Mouse (Mus musculus): Measurements from ENCODE around the gene Gm5129.
"Not testable (repeated sequence)": the region's sequence is repeated elsewhere in the genome, so short reads cannot be mapped to it uniquely, and the experiment has no call there.

Gm5129 gene

GRCm38 (mm10) chr5:29735557-29736061 is at the start of gene Gm5129, which contains the start of gene Dnajb6:
Gene Gm5129 (minus strand): TSS chr5:29735936.
Gene Dnajb6 (plus strand): TSS chr5:29735688.
- peak; percentile 91 for DNase-seq (ENCODE audit: low spot score)

- not testable (repeated sequence) for DNase-seq (ENCODE audit: low spot score)
Measured at GRCm38 (mm10) chr5:29784906-29785305, 49.2 kb upstream of the Gm5129 start.

DNA sequence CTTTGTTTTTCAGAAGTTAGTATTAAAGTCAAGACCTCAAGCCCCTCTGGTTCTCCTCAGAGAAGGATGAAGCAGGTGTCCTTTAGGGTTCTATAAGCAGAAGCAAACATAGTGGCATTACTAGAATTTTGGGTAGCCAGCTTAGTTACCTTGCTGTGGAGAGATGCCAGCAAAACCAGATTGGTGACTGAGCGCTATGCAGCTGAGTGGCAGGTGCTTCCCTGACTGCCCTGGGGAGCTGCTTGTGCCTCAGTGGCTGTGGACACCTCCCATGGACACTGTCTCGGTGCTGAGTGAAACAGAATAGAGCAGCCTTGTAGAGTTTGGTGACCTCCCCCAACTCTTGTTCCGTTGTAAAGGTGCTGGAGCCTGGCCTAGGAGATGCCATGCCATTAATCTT is 46.5 kb upstream of the Gm5129 start:
- DNase-seq (ENCODE audit: low spot score), result no peak

- DNase-seq (ENCODE audit: low spot score), result not testable (repeated sequence)
Measured at GRCm38 (mm10) chr5:29779733-29780132, 44.0 kb upstream of the Gm5129 start.

DNA sequence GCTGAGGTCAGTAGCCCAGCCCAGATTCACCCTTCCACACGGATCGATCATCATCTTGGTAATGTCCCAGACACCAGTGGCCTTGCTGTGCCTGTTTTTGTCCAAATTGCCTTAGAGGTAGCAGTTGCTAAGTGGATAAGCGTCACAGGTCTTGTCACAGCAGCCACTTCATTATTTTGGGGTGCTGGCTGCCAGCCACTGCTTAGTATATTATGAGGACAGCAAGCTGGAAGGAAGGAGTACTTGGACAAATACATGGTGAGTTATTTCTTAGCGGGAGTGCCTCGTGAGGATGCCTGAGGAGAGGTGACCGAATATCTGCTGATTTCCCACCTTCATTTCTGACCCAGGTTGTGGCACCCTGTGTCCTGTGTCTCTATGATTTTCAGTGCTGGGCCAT is 42.3 kb upstream of the Gm5129 start:
- no peak for DNase-seq (ENCODE audit: low spot score)

DNA sequence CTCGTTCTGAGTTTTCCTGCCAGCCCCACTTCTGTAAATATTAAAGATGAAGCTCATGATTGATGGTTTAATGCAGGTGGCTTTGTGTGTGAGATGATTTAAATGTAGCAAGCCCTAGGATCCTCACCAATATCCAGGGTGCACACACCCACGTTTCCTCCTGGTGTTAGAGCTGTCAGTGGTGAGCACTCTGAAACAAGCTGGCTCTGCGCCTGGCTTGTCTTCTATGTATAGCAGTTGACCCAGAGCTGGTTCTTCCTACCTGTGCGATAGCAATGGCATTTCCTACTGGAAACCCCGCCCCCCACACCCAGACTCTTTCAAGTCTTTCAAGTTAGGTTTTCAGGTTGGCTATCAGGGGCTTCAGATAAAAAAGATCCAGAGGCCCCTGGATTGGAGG is 39.7 kb upstream of the Gm5129 start:
- no peak for DNase-seq (ENCODE audit: low spot score)

DNA sequence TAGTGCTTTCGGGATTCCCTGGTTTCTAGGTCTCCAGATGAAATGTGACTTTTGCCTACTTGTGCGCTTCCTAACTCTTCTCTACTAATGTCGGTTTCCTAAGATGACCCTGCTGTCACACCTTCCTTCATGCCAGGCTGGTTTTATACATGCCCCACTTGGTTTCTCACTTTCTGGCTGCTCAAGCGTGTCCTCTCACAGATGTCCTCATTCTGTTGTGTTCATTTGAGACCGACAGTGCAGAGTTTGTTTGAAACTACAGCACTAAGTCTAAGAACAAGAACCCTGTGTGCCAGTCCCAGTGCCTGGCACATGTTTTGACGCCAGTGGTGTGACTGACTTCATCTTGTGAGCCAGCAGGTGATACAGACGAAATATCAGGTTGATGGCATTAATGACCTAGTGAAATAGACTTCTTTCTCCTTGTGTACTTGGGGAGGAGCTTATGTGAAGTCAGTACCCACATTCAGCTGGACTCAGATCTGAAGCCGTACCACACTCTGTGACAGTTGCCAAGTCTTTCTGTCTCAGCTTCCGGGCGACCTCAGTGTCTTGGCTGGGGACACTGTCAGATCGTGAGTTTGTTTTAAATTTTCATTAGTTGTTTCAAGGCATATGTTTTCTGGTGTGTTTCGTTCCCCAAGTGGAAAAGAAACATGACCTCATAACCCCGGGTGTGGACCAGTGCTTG is 37.9 kb upstream of the Gm5129 start:
- DNase-seq (ENCODE audit: low spot score), result no peak

- no peak for DNase-seq (ENCODE audit: low spot score)
Measured at GRCm38 (mm10) chr5:29772651-29773330, 37.1 kb upstream of the Gm5129 start.

GRCm38 (mm10) chr5:29772038-29772437 is 36.3 kb upstream of the Gm5129 start:
- no peak for DNase-seq (ENCODE audit: low spot score)

GRCm38 (mm10) chr5:29770935-29771334 is 35.2 kb upstream of the Gm5129 start:
- no peak for DNase-seq (ENCODE audit: low spot score)

- no peak for DNase-seq (ENCODE audit: low spot score)
Measured at GRCm38 (mm10) chr5:29759318-29759717, 23.6 kb upstream of the Gm5129 start.

GRCm38 (mm10) chr5:29752894-29753293 is 17.2 kb upstream of the Gm5129 start:
- no peak for DNase-seq (ENCODE audit: low spot score)

- DNase-seq (ENCODE audit: low spot score), result no peak
Measured at GRCm38 (mm10) chr5:29751306-29751705, 15.6 kb upstream of the Gm5129 start.

GRCm38 (mm10) chr5:29747661-29748060 is 11.9 kb upstream of the Gm5129 start:
- DNase-seq (ENCODE audit: low spot score), result no peak

- DNase-seq (ENCODE audit: low spot score), result no peak
Measured at GRCm38 (mm10) chr5:29741093-29741492, 5.4 kb upstream of the Gm5129 start.

DNA sequence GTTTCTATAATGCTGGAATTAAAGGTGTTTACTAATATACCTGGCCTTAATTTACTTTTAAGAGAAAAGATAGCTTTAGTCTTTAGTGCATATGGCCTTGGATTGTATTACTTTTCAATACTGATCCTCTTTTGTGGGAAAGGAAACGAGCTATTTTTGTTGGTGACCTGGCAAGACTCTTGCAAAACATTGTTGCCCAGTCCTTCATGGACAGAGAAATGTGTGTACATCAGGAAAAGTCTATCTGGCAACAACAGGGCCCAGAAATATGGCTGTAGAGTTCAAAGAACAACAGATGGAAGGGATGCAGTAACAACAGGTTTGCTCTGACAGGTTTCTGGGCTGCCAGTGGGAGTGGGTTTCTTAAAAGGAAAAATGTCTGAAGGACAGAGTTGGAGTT is 4.9 kb upstream of the Gm5129 start:
- DNase-seq (ENCODE audit: low spot score), result no peak

DNA sequence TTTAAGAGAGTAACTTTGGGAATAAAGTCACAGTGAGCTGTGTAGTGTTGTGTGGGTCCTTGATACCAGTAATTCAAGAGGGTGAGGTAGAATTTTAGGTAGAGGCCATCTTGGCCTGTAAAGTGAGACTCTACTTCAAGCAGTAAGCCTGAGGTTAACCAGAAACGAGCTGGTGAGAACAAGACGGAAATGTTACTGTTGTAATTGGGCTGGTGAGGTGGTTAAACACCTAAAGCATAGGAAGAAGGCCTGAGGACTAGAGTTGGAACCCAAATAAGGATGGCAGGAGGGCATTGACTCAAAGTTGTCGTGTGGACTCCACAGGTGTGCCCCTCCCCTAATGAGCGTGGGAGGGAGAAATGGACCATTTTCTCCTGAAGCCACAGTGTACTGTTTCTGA is 2.3 kb upstream of the Gm5129 start:
- no peak for DNase-seq (ENCODE audit: low spot score)

DNA sequence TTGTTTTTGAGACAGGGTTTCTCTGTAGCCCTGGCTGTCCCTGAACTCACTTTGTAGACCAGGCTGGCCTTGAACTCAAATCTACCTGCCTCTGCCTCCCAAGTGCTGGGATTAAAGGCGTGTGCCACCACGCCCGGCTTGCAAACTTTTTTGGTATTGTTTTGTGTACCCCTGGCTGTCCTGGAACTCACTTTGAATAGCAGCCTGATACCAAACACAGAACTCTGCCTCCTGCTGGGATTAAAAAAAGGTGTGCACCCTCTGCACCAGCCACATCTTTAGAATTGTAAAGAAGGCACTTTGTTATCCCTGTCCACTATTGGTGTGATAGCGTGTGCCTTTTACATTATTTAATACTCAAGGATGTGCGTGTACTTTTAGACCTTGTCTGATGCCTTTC is 1.7 kb upstream of the Gm5129 start:
- no peak for DNase-seq (ENCODE audit: low spot score)

GRCm38 (mm10) chr5:29736942-29737341 is 1.2 kb upstream of the Gm5129 start:
- DNase-seq (ENCODE audit: low spot score), result no peak

DNA sequence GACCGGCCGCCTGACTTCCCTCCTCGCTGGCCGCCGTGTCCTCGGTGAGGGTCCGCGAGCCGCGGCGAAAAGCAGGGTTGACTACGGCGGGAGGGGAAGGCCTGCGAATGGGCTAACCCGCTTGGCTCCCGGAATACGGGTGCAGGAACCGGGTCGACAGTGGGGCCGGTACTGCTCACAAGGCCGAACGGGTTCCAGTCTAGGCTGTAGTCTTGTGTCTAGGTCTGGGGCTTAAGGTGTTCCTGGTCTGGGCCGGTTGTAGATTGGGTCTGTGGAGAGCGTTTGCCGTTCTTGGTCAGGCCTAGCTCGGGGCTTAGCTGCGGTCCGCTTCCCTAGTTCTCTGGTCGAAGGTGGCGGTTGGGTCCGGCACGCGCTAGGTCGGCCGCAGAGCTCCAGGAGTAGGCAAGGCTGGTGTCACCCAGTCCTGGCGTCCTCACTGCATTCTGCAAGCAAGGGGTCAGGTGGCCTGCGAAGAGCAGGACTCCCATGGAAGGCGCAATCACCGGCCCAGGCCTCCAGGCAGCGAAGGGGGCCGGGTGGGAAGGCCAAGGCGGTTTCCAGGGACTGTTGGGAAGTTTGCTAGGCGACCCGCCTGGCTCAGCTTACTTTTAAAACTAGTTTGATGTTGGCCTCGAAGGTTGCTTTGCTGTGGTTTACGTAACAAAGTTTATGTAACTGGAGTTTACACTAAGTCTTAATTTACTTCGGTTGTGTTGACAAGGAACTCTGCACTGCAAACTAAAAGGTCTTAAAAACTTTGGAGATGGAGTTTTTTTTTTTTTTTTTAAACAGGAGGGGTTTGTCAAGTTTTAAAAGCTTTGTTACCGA is 551 bp upstream of the Gm5129 start:
- DNase-seq (ENCODE audit: low spot score), result peak; percentile 36

DNA sequence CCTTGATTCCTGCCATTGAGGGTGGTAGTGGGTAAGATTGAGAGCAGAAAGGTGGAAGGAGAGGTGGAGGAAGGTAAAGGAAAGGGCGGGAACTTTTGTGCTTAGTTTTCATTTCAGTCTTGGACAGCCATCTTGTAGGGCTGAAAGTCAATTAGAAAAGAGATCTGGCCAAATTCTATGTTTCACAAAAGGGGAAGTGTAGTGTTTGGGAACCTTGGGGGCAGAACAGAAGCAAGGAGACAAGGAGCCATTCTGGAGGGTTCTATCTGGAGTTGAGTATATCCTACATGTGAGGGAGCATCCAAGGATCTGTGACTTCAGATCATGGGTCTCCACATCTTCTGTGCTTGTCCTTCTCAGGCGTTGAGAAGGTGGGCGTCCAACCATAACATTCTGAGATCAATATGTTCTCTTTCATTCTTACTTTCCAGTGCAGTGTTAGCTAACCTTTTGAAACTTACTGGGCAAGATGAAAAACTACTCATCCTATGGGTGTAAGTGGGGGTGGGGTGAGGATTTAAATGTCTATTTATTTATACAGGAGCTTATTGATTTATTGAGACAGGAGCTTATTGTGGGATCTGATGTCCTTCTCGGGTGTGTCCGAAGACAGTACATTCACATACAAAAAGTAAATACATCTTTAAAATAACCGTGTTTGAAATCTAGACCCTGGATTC is 765 bp downstream of the Gm5129 start:
- DNase-seq (ENCODE audit: low spot score), result no peak

DNA sequence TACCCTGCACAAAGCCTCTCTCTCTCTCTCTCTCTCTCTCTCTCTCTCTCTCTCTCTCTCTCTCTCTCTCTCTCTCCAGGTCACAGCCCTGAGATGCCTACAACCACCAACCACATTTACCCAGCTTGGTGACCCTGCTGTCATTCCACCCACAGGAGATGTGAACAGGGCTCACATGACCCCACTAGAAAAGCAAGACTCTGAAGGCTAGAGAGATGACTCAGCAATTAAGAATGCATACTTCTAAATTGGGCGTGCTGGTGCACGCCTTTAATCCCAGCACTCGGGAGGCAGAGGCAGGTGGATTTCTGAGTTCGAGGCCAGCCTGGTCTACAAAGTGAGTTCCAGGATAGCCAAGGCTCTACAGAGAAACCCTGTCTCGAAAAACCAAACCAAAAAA is 9.7 kb downstream of the Gm5129 start:
- not testable (repeated sequence) for DNase-seq (ENCODE audit: low spot score)
